Mouse (Mus musculus) lung, postnatal 25 days (tissue): Measurements from ENCODE around the gene Smim23.

Experiments
- DNase-seq: peaks from one replicate; pipeline ENCODE4 v3.0.0; 2022; ENCODE audit warnings: low spot score

The Smim23 gene

DNA sequence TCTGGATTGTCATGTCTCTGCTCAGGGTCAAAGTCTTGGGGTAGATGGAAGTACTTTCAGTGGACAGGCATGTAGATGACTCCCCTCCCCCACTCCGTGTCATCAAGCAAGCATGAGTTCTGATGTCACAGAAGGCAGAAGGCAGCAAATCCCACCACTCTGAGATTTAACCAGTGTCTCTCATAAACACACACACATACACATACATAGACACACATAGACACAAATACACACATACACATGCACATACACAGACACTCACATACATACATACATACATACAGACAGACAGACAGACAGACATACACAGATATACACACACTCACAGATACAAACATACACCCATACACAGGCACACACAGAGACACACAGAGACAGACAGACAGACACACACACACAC is at the start of gene Smim23:
Smim23 (minus strand) TSS at position 101 of the 400 bp plus-strand sequence.
- no peak for DNase-seq

DNA sequence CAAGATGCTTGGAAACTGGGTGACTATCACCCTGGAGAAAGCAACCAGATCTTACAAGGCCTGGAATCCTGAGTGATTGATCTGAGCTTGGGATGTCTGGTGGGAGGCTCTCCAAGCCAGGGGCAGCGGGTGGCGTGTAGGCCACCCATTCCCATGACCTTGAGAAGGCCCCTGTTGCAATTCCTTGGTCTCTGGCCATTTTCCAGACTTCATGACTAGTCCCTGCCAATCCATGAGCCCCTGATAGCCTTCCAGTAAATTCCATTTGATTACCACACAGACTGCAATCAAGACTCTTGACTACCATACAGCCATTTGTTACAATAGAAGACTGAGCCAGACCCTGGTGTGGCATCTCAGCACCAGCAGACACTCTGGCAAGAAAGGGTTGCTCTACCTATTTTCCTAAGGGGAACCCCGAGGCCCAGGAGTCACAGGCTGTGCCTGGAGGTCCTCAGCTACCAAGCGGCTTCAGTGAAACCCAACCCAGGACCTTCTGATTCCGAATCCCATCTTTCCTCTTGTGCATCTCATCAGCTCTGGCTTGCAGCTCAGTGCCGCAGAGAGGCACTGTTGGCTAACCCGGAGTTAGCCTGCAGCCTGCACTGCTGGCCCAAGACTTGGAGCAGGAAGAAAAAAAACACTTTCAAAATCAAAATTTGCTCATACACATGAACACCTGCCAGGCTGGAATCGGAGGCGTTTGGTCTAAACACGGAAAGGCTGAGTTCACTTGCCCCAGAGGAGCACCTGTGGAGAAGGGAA is 44.4 kb upstream of the Smim23 start:
- DNase-seq, result peak; percentile 18

DNA sequence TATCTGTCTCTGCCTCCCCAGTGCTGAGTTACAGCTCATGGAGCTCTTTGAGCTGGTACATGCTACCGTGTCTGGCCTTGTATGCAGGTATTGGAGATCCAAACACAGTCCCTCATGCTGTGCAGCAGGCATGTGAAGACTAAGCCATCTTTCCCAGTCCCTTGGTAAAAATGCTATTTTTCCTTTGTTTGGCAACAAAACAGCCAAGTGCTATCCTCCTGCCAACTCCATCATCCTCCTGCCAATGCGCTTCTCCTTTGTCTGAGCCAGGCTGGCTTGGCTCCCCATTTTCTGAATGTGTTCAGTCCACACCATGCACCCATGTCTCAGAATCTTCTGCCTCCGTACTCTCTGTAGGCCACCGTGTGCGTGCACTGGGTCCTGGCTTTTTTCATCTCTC is 40.2 kb upstream of the Smim23 start:
- DNase-seq, result no peak

- no peak for DNase-seq
These were observed 33.0 kb upstream of the Smim23 start for GRCm38 (mm10) chr11:32857418-32857879.

GRCm38 (mm10) chr11:32846682-32847222 is 22.3 kb upstream of the Smim23 start:
- DNase-seq, result no peak

DNA sequence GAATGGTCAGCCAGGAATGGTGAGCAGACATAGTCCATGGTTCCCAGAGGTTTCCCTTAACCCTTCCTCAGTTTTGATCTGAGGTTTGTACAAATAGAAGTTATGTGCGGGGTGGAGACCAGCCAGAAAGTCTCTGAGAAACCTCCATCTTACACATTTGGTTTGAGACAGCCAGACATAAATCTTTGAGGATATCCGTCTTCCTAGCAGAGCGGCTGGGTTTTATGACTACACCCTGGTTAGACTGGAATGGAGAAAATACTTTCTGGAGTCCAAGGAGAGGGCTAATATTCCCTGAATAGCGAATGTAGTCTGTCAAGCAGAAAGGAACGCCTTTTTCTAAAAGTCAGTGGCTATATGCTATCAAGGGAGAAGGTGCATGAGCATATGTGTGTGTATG is 16.8 kb upstream of the Smim23 start:
- DNase-seq, result no peak

GRCm38 (mm10) chr11:32840256-32840655 is 15.9 kb upstream of the Smim23 start:
- no peak for DNase-seq

DNA sequence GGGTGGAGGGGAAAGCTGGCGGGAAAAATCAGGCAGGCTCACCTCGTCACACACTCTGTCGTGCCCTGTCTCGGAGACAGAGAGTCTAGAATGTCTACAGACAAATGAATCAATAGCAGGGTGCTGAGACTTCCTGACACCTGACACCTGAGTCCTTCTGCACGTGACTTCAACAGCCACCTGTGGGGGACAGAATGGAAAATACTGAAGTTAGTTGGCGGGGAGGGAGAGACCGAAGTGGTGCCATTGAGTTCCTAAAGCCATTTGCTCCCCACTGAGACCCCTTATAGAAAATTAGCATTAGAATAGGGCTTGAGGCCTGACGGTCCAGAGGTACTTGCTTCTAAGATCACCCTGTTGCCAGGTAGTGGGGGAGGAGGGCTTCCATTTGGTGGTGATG is 10.6 kb upstream of the Smim23 start:
- DNase-seq, result no peak

- DNase-seq, result no peak
These were observed 10.0 kb upstream of the Smim23 start for GRCm38 (mm10) chr11:32834367-32834918.

DNA sequence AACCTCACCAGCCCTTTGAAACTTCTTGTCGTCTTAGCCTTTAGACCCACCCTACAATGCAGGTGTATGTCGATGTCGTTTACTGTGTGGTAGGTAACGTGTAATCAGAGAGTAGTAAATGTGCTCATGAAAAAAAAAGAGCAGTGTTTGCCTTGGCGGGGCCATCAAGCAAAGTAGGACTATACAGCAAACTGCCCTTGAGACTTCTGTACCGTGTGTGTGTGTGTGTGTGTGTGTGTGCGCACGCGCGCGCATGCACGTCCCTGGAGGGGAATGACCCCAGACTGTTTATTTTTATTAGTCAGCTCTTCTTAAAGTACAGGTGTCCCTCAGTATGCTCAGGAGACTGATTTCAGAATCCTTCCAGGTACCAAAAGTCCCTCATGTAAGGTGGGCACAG is 6.8 kb downstream of the Smim23 start:
- no peak for DNase-seq

DNA sequence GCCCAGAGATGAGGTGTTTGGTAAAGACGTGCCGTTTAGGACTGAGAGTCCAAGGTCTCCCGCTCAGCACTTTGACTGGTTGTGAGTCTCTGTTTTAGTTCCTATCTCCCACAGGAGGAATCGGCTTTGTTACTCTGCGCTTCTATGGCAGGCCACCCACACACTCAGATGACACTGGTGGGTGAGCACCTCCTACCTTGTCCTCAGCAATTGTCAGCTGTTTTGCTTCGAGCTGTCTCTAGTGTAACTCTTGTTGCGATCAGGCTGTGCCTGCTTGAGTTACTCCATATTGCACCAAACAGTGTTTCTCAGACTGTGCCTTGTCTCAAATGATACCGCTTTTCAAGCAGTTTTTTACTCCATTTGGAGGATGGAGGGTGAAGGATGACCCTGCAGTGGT is 10.1 kb downstream of the Smim23 start:
- no peak for DNase-seq

GRCm38 (mm10) chr11:32809091-32809490 is 15.3 kb downstream of the Smim23 start:
- no peak for DNase-seq

DNA sequence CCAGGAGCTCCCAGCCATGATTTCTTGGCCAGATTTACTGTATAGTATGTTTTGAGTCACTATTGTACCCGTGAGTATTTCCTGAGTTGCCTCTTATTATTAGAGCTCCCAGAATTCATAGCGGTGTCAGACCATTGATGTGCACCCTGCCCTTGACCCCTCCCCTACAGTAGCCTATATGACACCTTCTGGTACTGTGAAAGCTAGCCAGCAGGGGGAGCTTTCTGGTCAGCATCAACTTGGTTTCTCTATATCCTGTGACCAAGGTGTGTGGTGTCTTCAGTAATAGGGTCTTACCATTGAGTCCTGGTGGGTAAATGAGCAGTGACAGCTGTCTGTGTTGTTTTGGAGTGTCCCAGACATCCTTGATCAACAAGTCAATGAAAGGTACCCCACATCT is 18.4 kb downstream of the Smim23 start:
- peak; percentile 32 for DNase-seq

DNA sequence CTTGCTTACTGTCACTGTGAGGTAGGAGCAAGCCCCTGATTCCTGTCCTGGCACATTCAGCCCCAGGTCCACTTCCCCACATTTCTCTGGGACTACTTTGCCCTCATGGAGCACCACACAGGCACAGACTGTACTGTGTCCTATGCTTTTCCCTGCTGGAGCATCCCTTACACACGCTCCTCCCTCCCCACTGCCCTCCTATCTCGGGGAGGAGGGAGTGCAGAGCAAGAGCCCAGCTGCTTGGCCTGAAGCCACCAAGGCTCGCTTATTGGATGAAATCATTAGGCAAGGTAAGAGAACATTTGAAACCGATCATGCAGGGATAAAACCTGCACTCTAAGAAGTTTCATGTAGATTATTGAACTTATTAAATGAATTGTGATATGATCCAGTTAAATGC is 20.7 kb downstream of the Smim23 start:
- DNase-seq, result no peak

- no peak for DNase-seq
These were observed 22.7 kb downstream of the Smim23 start for GRCm38 (mm10) chr11:32801715-32802114.

DNA sequence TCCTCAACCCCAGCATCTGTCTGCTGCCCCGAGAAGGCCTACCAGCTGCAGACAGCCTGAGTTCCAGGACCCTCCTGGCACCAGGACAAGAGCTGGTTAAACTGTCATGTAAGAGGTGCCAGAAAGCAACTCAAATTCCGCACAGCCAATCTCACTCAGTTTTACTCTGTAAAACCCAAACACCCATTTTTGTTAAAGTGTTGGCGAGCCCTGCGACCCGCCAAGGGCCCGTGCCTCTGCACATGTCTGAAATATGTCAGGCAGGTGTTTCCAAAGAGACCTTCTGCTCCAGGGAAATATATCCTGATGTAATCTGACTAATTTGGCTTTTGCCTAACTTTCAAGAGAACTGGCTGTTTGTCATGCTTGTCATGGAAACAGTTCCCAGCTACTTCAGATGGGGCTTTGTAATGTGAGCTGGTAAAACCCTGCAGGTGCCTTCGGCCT is 23.5 kb downstream of the Smim23 start:
- no peak for DNase-seq

- no peak for DNase-seq
These were observed 26.0 kb downstream of the Smim23 start for GRCm38 (mm10) chr11:32798445-32798844.

GRCm38 (mm10) chr11:32794759-32795445 is 29.5 kb downstream of the Smim23 start:
- DNase-seq, result peak; percentile 28

DNA sequence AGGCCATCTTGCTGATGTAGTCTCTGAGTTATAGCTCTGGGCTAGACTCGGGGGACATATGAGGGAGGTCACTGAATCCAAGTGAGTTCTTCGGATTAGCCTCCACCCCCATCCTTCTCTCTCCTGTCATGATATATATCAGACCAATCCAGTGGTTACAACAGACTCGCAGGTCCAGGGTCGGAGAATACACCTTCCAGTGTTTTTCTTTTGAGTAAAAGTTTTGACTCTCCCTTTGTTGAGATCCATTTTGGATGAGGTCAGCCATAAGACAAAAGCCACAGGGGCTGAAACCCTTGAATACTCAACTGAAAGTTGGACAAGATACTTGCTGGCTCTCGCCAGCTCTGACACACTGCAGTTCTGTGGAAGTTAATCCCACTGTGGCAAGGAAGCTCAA is 38.2 kb downstream of the Smim23 start:
- DNase-seq, result no peak

DNA sequence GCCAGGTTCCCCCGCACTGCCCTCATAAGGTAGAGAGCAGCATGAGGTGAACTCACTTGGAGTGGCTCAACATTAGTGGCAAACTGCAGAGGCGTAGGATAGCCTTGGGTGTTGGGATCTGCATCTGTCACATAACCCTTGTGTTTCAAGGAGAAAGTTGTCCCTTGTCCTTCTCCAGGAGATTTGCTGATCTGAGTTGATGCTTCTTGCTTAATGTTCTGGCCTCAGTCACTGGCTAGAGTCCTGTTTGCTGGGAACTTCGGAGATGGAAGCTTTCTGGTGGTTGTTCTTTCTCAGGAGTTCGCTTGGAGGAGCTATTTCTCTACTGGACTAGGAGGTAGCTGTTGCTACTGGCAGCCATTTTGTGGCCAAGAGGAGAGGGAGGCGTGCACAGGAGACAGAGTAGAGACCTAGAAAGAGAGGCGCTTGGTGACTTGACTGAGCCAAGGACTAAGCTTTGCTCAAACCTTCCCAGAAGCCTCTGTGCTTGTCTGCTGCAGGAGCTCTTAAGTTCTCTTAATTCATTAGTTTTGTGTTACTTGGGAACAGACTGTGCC is 38.7 kb downstream of the Smim23 start:
- no peak for DNase-seq

GRCm38 (mm10) chr11:32782724-32783123 is 41.7 kb downstream of the Smim23 start:
- no peak for DNase-seq

- DNase-seq, result no peak
These were observed 42.6 kb downstream of the Smim23 start for GRCm38 (mm10) chr11:32781633-32782404.
